Mouse (Mus musculus) CD8-positive naive resting alpha-beta T cell, adult 57 days (primary cell): ENCODE results near the gene Sardh. TPM values are rescaled to one million over a fixed set of nuclear protein-coding genes. Genes with fewer than 3 reads are reported as not detected.

Source experiments
- total RNA-seq: library from RNA; stranded (reverse); gene quantifications from one replicate; pipeline ENCODE4 v1.2.4, GENCODE M21; 2023

The Sardh gene
- total RNA-seq: 0.46 TPM

DNA sequence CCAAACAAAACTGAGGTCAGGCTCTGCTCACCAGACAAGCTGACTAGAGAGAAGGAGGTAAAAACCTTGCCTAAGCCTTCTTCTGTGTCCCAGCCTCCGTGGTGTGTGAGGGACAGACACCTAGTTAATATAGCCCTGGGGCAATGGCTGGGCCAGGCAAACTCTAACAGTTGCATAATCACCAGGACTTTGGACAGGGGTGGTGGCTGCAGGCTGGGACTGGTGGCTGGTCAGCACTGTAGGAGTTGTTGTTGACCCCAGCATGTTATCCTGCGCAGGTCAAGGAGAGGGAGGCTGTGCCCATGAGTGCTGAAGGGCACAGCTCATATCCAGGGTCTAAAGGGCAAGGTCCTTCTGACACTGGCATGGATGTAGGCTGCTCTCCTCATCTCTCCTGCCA is at the start of gene Sardh:
Sardh (minus strand) TSS at position 127 of the 400 bp plus-strand sequence.

GRCm38 (mm10) chr2:27164796-27165590 is 83.1 kb downstream of the Sardh start, which contains the start of gene Dbh:
TSS of gene Dbh (plus strand) at chr2:27165233.

GRCm38 (mm10) chr2:27141950-27142693 is 106.0 kb downstream of the Sardh start, which contains the start of gene Fam163b:
TSS of gene Fam163b (minus strand) at chr2:27142491.

Other genes with a start within 250 kb of the Sardh start
- gene Cacfd1, start 238.4 kb downstream of the Sardh start, total RNA-seq: 27.3 TPM
- gene Slc2a6, start 220.3 kb downstream of the Sardh start, total RNA-seq: 2.4 TPM
- gene Mymk, start 176.2 kb downstream of the Sardh start, total RNA-seq: not detected
- gene Adamtsl2, start 169.0 kb downstream of the Sardh start, total RNA-seq: 0.58 TPM
- not detected for gene Fam163b, start 105.8 kb downstream of the Sardh start, total RNA-seq
- gene Dbh, start 83.1 kb downstream of the Sardh start, total RNA-seq: not detected
- gene Vav2, start 178.7 kb upstream of the Sardh start, total RNA-seq: 11.3 TPM
- not detected for gene Brd3os, start 194.0 kb upstream of the Sardh start, total RNA-seq